Mouse (Mus musculus) right cerebral cortex, postnatal 36 days (tissue): ENCODE data around the gene Vmn1r132.
"Not testable (repeated sequence)": the region's sequence is repeated elsewhere in the genome, so short reads cannot be mapped to it uniquely, and the experiment has no call there.

Source experiments
- DNase-seq, 2 experiments: peaks; one replicate each; pipeline ENCODE4 v3.0.0; 2022; ENCODE audit warnings: low spot score in 2 of 2, mixed read lengths in 1 of 2

Gene Vmn1r132

GRCm38 (mm10) chr7:21613792-21614191, at the start of gene Vmn1r132:
Gene Vmn1r132, plus strand, starts transcription at chr7:21614092.
- DNase-seq: not testable (repeated sequence)
